Mouse (Mus musculus): ENCODE results near the gene Cacng6. TPM values are rescaled to one million over a fixed set of nuclear protein-coding genes. Genes with fewer than 3 reads are reported as not detected.

The Cacng6 gene
- 0.04 and 1.8 TPM in 2 replicates for polyA plus RNA-seq (2012; rRNA removed)

GRCm38 (mm10) chr7:3423895-3424294, at the start of gene Cacng6:
Gene Cacng6 (plus strand): TSS chr7:3424195.

GRCm38 (mm10) chr7:3390413-3391080, 33.4 kb upstream of the Cacng6 start, which contains the start of gene Cacng8:
Gene Cacng8 (plus strand): TSS chr7:3390683.

Other genes with a start within 250 kb of the Cacng6 start
- gene Nlrp12, start 174.5 kb upstream of the Cacng6 start, polyA plus RNA-seq (2012; rRNA removed): 0.01 and 0.02 TPM in 2 replicates
- 39.7 and 67.5 TPM in 2 replicates for gene Myadm, start 135.1 kb upstream of the Cacng6 start, polyA plus RNA-seq (2012; rRNA removed)
- 3.1 and 3.6 TPM in 2 replicates for gene Prkcg, start 135.0 kb upstream of the Cacng6 start, polyA plus RNA-seq (2012; rRNA removed)
- gene Cacng7, start 91.2 kb upstream of the Cacng6 start, polyA plus RNA-seq (2012; rRNA removed): 137 and 141 TPM in 2 replicates
- gene Cacng8, start 33.5 kb upstream of the Cacng6 start, polyA plus RNA-seq (2012; rRNA removed): 17.7 and 17.9 TPM in 2 replicates
- gene Tarm1, start 78.4 kb downstream of the Cacng6 start, polyA plus RNA-seq (2012; rRNA removed): 0.05 and 0.21 TPM in 2 replicates
- 1.6 and 2.2 TPM in 2 replicates for gene Oscar, start 192.0 kb downstream of the Cacng6 start, polyA plus RNA-seq (2012; rRNA removed)
- gene Ndufa3, start 193.2 kb downstream of the Cacng6 start, polyA plus RNA-seq (2012; rRNA removed): 221 and 222 TPM in 2 replicates
- 34.6 and 38.4 TPM in 2 replicates for gene Tfpt, start 205.7 kb downstream of the Cacng6 start, polyA plus RNA-seq (2012; rRNA removed)
- 72.9 and 84.7 TPM in 2 replicates for gene Prpf31, start 205.8 kb downstream of the Cacng6 start, polyA plus RNA-seq (2012; rRNA removed)
- gene Cnot3, start 221.1 kb downstream of the Cacng6 start, polyA plus RNA-seq (2012; rRNA removed): 79.6 and 81.0 TPM in 2 replicates
- 10.1 and 10.7 TPM in 2 replicates for gene Leng1, start 241.6 kb downstream of the Cacng6 start, polyA plus RNA-seq (2012; rRNA removed)

Measured in central nervous system, embryonic 14 days (tissue).